Mouse (Mus musculus) C2C12 (cell line): Measurements from ENCODE around the gene Hfe2. TPM values are rescaled to one million over a fixed set of nuclear protein-coding genes. Genes with fewer than 3 reads are reported as not detected.
"Not testable (repeated sequence)": the region's sequence is repeated elsewhere in the genome, so short reads cannot be mapped to it uniquely, and the experiment has no call there.

Experiments
- H3K27me3 ChIP-seq: one replicate; pipeline ENCODE4 v1.6.1; 2011; ENCODE audit not compliant: control insufficient read depth, insufficient read depth, insufficient read length
- H3K36me3 ChIP-seq: one replicate; pipeline ENCODE4 v1.6.1; 2011; ENCODE audit not compliant: control insufficient read depth, insufficient read depth
- H3K4me3 ChIP-seq: one replicate; pipeline ENCODE4 v1.5.1; 2011; ENCODE audit warnings: mild to moderate bottlenecking, control low read depth; ENCODE audit not compliant: poor library complexity, insufficient read depth, severe bottlenecking
- H3K79me2 ChIP-seq: one replicate; pipeline ENCODE4 v1.6.1; 2011; ENCODE audit not compliant: control insufficient read depth, insufficient read depth
- H3K79me3 ChIP-seq: one replicate; pipeline ENCODE4 v1.6.1; 2011; ENCODE audit warnings: low read depth, control low read depth
- H3ac ChIP-seq: one replicate; pipeline ENCODE3; 2011; ENCODE audit warnings: low read depth; ENCODE audit not compliant: control insufficient read depth, insufficient read length
- CEBPB ChIP-seq: IDR thresholded peaks from one replicate; pipeline ENCODE4 v1.6.1; 2011; ENCODE audit warnings: low read depth, mild to moderate bottlenecking, control low read depth, moderate library complexity
- CTCF ChIP-seq: IDR thresholded peaks from one replicate; pipeline ENCODE4 v1.5.1; 2011; ENCODE audit not compliant: control insufficient read depth, insufficient read depth, insufficient read length
- FOSL1 ChIP-seq: IDR thresholded peaks from one replicate; pipeline ENCODE4 v1.8.0; 2011; ENCODE audit warnings: mild to moderate bottlenecking, low read length; ENCODE audit not compliant: poor library complexity, insufficient read depth, severe bottlenecking
- MAX ChIP-seq: IDR thresholded peaks from one replicate; pipeline ENCODE4 v1.6.1; 2011; ENCODE audit warnings: mild to moderate bottlenecking, control low read depth
- MYOD1 ChIP-seq: IDR thresholded peaks from one replicate; pipeline ENCODE4 v1.6.1; 2011; ENCODE audit warnings: low read depth; ENCODE audit not compliant: control insufficient read depth, insufficient read length
- MYOG ChIP-seq: IDR thresholded peaks from one replicate; pipeline ENCODE4 v1.6.1; 2011; ENCODE audit not compliant: control insufficient read depth, insufficient read length; ENCODE audit errors: extremely low read depth
- USF1 ChIP-seq: IDR thresholded peaks from one replicate; pipeline ENCODE4 v1.6.1; 2011; ENCODE audit warnings: low read depth, mild to moderate bottlenecking, control low read depth, moderate library complexity
- polyA plus RNA-seq: library from polyadenylated mRNA; unstranded; fragments of >200 nt; fragmentation: generic; extraction: Trizol; gene quantifications from one replicate; pipeline ENCODE4 v1.2.1, GENCODE M21; 2012; ENCODE audit warnings: missing spikeins

Hfe2 gene
- polyA plus RNA-seq, 1 experiment = 0.23 TPM

DNA sequence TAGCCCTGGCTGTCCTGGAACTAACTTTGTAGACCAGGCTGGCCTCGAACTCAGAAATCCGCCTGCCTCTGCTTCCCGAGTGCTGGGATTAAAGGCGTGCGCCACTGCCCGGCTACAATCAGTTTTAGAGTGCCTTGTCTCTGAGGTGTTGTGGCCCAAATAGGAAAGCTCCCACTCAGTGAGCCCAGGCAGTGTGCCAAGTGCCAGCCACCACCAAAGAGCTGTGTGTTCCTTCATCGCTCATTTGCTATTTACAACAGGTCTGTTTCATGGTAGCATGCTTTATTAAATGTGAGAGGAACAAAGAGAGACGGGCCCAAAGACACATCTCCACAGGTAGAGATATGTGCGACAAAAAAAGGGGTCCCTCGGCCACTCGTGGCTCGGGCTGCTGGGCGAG, 42.5 kb upstream of the Hfe2 start:
- Histone ChIP-seq H3ac (no peak overlapping the region), H3K79me2 (no peaks in the 10 kb centered on the region), H3K4me3 (no peak overlapping the region), H3K36me3 (no peaks in the 10 kb centered on the region), H3K27me3 (no peaks in the 10 kb centered on the region), H3K79me3 (no peaks in the 10 kb centered on the region)
- no peak for TF ChIP-seq USF1
- no peak for TF ChIP-seq MAX
- TF ChIP-seq MYOD1 = no peak
- no peak for TF ChIP-seq MYOG
- TF ChIP-seq CTCF = no peak
- TF ChIP-seq FOSL1 = no peak
- no peak for TF ChIP-seq CEBPB

DNA sequence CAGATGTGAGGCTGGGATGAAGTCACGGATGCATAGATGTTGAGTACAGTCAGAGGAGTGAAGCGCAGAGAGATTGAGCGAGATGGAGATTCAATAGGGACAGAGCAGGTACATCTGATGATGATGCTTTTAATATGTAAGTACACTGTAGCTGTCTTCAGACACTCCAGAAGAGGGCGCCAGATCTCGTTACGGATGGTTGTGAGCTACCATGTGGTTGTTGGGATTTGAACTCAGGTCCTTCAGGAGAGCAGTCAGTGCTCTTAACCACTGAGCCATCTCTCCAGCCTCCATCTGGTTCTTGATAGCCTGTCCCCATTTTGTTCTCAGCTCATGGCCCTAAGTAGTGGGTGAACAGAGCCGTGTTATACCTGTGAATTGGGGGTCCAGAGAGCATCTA, 41.9 kb upstream of the Hfe2 start:
- not testable (repeated sequence) for H3K79me2 ChIP-seq, H3K27me3 ChIP-seq, H3K4me3 ChIP-seq, H3K36me3 ChIP-seq, H3ac ChIP-seq, H3K79me3 ChIP-seq

DNA sequence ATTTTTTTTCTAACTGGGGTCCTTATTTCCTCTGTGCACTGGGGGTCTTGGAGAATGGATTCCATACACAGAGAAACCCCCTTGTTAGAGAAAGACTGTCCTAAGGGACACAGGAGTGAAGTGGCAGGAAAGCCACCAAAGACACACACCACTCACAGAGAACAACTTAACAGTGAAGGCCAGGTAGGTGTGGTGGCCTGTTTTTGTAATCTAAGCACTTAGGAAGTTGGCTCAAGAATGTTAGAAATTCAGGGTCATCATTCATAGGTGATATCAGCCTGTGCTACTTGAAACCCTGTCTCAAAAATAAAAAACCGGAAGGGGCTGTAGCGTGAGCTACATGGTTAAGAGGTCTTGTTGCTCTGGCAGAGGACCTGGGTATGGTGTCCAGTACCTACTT, 41.0 kb upstream of the Hfe2 start:
- Histone ChIP-seq H3ac (no peak overlapping the region), H3K36me3 (no peaks in the 10 kb centered on the region), H3K27me3 (no peaks in the 10 kb centered on the region), H3K4me3 (no peak overlapping the region), H3K79me2 (no peaks in the 10 kb centered on the region), H3K79me3 (no peaks in the 10 kb centered on the region)
- TF ChIP-seq MYOD1 = no peak
- TF ChIP-seq USF1 = no peak
- TF ChIP-seq MAX = no peak
- TF ChIP-seq FOSL1 = no peak
- TF ChIP-seq CEBPB = no peak
- TF ChIP-seq CTCF = no peak
- no peak for TF ChIP-seq MYOG

DNA sequence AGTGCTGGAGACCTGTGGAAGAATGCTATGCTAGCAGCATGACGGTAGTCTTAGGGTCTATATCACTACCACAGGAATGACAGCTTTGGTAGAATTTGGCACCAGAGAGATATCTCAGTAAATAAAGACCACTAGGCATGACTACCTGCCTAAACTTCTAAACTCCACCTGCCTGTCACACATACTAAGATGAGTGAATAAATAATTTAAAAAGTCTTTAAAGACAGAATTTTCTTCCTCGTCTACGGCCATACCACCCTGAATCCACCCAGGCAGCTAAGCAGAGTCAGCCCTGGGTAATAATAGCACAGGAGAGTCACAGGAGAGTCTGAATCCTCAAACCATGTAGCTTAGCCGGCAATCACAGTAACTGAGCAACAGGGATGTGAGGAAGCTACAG, 40.1 kb upstream of the Hfe2 start:
- TF ChIP-seq MYOD1 (no peak), FOSL1 (no peak)
- H3K79me3 ChIP-seq = no peaks in the 10 kb centered on the region
- H3K4me3 ChIP-seq = no peak overlapping the region
- H3K79me2 ChIP-seq = no peaks in the 10 kb centered on the region
- H3ac ChIP-seq = peak overlapping the region; percentile 30
- H3K27me3 ChIP-seq = no peaks in the 10 kb centered on the region
- H3K36me3 ChIP-seq = no peaks in the 10 kb centered on the region

DNA sequence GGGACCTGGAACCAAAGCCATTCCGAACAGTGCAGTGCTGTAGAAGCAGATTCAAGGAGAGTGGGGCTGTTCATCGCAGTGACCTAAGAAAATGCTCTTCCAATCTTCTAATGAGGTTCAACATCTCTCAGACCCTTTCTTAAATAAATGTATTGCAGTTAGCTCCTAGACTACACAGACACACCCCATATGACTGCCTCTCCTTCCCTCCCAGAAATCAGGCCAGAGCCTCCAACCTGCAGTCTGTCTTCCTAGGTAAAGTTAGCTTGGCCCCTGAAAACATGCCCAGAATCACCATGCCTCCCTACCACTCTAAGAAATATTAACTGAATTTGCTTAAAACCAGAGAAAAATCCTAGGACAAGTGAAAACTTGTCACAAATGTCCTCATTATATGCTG, 39.6 kb upstream of the Hfe2 start:
- TF ChIP-seq USF1 = no peak
- TF ChIP-seq CTCF = no peak
- no peak for TF ChIP-seq MYOD1
- TF ChIP-seq MAX = no peak
- no peak for TF ChIP-seq CEBPB
- TF ChIP-seq MYOG = no peak
- no peak for TF ChIP-seq FOSL1
- H3K36me3 ChIP-seq = no peaks in the 10 kb centered on the region
- no peak overlapping the region for H3K4me3 ChIP-seq
- no peaks in the 10 kb centered on the region for H3K79me2 ChIP-seq
- peak overlapping the region; percentile 30 for H3ac ChIP-seq
- H3K79me3 ChIP-seq = no peaks in the 10 kb centered on the region
- no peaks in the 10 kb centered on the region for H3K27me3 ChIP-seq

DNA sequence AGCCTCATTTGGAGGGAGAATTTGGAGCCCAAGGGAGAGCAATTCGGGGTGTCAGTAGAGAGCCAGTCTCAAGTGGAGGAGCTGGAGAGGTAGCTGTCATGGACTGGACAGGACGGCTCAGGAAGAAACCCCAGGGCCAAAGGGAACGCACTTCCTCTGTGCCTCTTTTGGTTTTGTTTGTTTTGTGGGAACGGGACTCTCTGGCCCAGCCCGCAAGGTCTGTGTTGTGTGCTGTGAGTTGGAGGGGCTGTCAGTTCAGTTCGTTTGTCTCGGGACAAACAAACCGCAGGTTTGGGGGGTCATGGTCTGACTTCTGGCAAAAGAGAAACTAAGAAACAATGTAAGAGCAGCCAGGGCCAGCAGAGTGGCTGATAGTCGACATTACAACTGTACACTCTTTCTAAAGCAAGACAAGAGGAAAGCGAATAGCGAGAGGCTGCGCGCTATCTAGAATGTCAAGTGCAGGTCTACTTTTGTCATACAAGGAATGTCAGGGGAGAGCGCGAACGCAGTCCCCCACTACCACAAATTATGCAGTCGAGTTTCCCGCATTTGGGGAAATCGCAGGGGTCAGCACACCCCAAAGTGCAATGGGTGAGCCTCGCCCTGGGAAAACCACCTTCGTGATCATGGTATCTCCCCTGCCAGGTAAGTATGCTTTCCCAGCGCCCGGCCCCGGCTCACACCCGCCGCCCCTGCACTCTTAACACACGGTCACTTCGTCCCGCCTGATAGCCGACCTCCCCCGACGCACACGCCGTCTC, 38.7 kb upstream of the Hfe2 start:
- H3K36me3 ChIP-seq, H3K79me2 ChIP-seq, H3K27me3 ChIP-seq, H3K79me3 ChIP-seq, H3ac ChIP-seq, H3K4me3 ChIP-seq: not testable (repeated sequence)

- not testable (repeated sequence) for H3K4me3 ChIP-seq, H3K79me3 ChIP-seq, H3K79me2 ChIP-seq, H3K27me3 ChIP-seq, H3K36me3 ChIP-seq, H3ac ChIP-seq
These were observed 38.0 kb upstream of the Hfe2 start for GRCm38 (mm10) chr3:96486828-96487559.
